Mouse (Mus musculus): ENCODE data around the gene Cnbp.

Cnbp gene

GRCm38 (mm10) chr6:87804036-87804435 lies 46.9 kb downstream of the Cnbp start:
- no peak for DNase-seq

GRCm38 (mm10) chr6:87802462-87802861 lies 48.4 kb downstream of the Cnbp start:
- DNase-seq, result no peak

- no peak for DNase-seq
These were observed 51.3 kb downstream of the Cnbp start for GRCm38 (mm10) chr6:87799576-87799975.

DNA sequence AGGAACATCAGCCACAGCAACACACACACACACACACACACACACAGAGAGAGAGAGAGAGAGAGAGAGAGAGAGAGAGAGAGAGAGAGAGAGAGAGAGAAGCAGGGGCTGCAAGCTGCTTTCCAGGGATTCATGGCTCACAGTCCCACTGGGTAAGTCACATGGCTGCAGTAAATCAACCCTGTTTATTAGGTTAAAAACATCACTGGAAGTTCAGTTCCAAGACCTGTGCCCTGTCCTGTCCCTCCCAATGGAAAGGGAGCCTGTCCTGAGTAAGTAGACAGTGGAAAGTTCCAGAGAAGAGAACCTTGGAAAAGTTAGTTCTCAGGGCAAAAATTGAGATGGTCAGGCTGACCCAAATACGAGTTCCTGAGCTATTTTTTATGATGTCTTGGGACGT lies 53.6 kb downstream of the Cnbp start:
- DNase-seq, result no peak

DNA sequence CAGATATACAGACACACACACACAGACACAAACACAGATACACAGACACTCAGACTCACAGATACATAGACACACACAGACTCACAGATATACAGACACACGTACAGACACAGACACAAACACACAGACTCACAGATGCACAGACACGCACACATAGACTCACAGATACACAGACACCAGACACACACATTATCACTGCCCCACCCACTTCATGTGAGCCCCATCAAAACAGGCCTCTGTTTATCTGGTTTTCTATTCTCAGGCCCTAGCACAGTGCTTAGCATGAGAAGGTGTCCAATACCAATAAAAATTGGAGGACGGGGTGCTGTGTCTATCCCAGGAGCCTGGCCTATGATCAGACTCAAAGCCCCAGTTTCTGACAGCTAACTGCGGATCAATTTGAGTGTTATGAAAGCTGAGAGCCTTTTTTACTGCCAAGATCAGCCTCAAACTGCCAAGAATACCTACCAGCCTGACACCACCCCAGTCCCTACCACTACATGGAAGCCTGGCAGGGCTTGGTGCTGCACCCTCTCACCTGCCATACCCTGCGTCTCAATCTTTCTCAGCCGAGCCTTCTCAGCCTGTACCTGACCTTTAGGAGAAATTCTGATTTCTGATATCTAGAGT lies 54.5 kb downstream of the Cnbp start:
- no peak for DNase-seq

- no peak for DNase-seq
These were observed 55.3 kb downstream of the Cnbp start for GRCm38 (mm10) chr6:87795385-87796150.

GRCm38 (mm10) chr6:87793821-87794510 lies 56.9 kb downstream of the Cnbp start:
- no peak for DNase-seq

Data from right cerebral cortex, postnatal 4 days (tissue).